Mouse (Mus musculus) lung, adult 2 months (tissue): ENCODE results near the gene Mapk8ip3.

ENCODE experiments used
- CTCF ChIP-seq: fragments of 200-500 bp; IDR thresholded peaks from 2 replicates; pipeline ENCODE4 v1.5.1; 2011; ENCODE audit warnings: mild to moderate bottlenecking, low read length, control low read depth; ENCODE audit not compliant: insufficient read depth
- POLR2A ChIP-seq: fragments of 200-500 bp; IDR thresholded peaks from 2 replicates; pipeline ENCODE4 v1.6.1; 2011; ENCODE audit warnings: low read depth, mild to moderate bottlenecking, control low read depth, low read length, borderline replicate concordance; ENCODE audit errors: extremely low read depth

DNA sequence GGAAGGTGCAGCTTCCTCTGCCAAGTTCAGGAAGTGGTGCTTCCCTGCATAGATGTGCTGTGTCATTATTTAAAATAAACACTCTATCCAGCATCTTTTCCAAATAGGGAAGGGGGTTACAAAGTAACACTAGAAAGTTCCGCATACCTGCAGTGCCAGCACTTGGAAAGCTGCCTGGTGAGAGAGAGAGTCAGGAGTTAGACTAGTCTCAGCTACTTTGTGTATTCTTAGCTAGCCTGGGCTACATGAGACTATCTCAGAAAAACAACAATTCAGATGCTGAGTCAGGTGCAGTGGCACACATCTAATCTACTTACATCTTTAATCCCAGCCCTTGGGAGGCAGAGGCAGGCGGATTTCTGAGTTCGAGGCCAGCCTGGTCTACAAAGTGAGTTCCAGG is 75.0 kb downstream of the Mapk8ip3 start:
- no peak for TF ChIP-seq CTCF
- TF ChIP-seq POLR2A, result no peak
